Mouse (Mus musculus): ENCODE measurements around the gene Dpyd. TPM values are rescaled to one million over a fixed set of nuclear protein-coding genes. Genes with fewer than 3 reads are reported as not detected.

The Dpyd gene
- polyA plus RNA-seq, 1 experiment from 2014 or later, result 6.4 TPM

DNA sequence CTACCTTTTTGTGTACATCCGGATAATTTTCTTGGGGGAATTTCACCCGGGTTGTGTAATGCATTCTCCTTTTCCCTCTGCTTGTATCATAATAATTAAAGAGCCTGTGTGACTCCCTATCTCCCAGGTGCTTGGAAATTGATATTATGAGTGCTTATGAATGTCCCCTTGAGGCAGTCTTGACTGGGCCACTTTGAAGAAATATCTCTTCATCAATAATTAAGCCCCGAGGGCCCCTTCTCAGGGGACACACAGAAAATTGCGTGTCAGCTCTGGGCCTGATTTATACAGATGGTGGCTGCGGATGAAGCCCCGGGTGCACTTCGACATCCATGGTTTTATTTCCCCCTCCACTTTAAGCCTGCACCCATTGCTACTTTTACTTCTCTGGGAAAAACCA, 8.3 kb downstream of the Dpyd start:
- Histone ChIP-seq H3K36me3 (replicated peaks; ENCODE audit: control insufficient read depth, insufficient read depth, low read depth, low read length) (no peaks in the 10 kb centered on the region), H3K27me3 (ENCODE audit: control insufficient read depth, insufficient read depth, low read length) (no peaks in the 10 kb centered on the region), H3K9ac (replicated peaks; ENCODE audit: low read length) (no peak overlapping the region), H3K9me3 (replicated peaks; ENCODE audit: control insufficient read depth, low read length) (no peaks in the 10 kb centered on the region), H3K4me3 (ENCODE audit: low read depth, low read length) (no peak overlapping the region), H3K27ac (replicated peaks; ENCODE audit: low read depth, low read length) (no peak overlapping the region), H3K4me1 (ENCODE audit: control insufficient read depth, insufficient read depth, low read length) (no peaks in the 10 kb centered on the region), H3K4me2 (ENCODE audit: low read depth, low read length) (no peak overlapping the region)
- 67% methylated on average over 7 of the region's 7 CpGs for WGBS
- no peak for ATAC-seq (replicated peaks; ENCODE audit: insufficient number of reproducible peaks, low FRiP score, low TSS enrichment, low read depth)
- DNase-seq (ENCODE audit: low spot score), result no peak

GRCm38 (mm10) chr3:118590559-118590958, 28.6 kb downstream of the Dpyd start:
- H3K9ac ChIP-seq (replicated peaks; ENCODE audit: low read length), result no peak overlapping the region
- 80% methylated on average over 1 of the region's 1 CpGs for WGBS
- no peaks in the 10 kb centered on the region for H3K36me3 ChIP-seq (replicated peaks; ENCODE audit: control insufficient read depth, insufficient read depth, low read depth, low read length)
- no peak for ATAC-seq (replicated peaks; ENCODE audit: insufficient number of reproducible peaks, low FRiP score, low TSS enrichment, low read depth)
- no peak overlapping the region for H3K4me3 ChIP-seq (ENCODE audit: low read depth, low read length)
- DNase-seq (ENCODE audit: low spot score), result no peak
- H3K4me1 ChIP-seq (ENCODE audit: control insufficient read depth, insufficient read depth, low read length), result no peaks in the 10 kb centered on the region
- H3K27ac ChIP-seq (replicated peaks; ENCODE audit: low read depth, low read length), result no peak overlapping the region
- no peaks in the 10 kb centered on the region for H3K27me3 ChIP-seq (ENCODE audit: control insufficient read depth, insufficient read depth, low read length)
- H3K9me3 ChIP-seq (replicated peaks; ENCODE audit: control insufficient read depth, low read length), result no peaks in the 10 kb centered on the region
- no peak overlapping the region for H3K4me2 ChIP-seq (ENCODE audit: low read depth, low read length)

DNA sequence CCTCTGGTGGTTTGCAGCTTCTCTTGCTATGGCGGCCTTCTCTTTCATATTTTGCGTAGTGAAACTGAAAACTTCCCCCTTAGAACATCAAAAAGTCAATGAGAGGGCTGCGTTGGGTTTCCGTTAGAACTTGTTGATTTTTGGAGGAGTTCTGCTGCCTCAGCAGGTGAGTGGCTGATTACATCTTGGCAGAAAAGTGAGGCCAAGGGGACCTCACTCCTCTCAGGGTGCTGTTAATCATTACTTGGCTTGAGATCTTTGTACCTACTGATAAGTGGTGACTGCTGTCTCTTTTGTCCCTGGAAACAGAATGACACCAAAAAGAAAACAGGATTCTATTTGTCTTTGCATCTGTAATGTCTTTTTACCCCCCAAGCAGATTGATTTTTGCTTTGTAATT, 32.9 kb downstream of the Dpyd start:
- H3K9ac ChIP-seq (replicated peaks; ENCODE audit: low read length), result no peak overlapping the region
- H3K4me3 ChIP-seq (ENCODE audit: low read depth, low read length), result no peak overlapping the region
- no peak overlapping the region for H3K27ac ChIP-seq (replicated peaks; ENCODE audit: low read depth, low read length)
- H3K4me1 ChIP-seq (ENCODE audit: control insufficient read depth, insufficient read depth, low read length), result no peaks in the 10 kb centered on the region
- no peak for DNase-seq (ENCODE audit: low spot score)
- no peaks in the 10 kb centered on the region for H3K27me3 ChIP-seq (ENCODE audit: control insufficient read depth, insufficient read depth, low read length)
- no peak overlapping the region for H3K4me2 ChIP-seq (ENCODE audit: low read depth, low read length)
- ATAC-seq (replicated peaks; ENCODE audit: insufficient number of reproducible peaks, low FRiP score, low TSS enrichment, low read depth), result no peak
- H3K36me3 ChIP-seq (replicated peaks; ENCODE audit: control insufficient read depth, insufficient read depth, low read depth, low read length), result no peaks in the 10 kb centered on the region
- WGBS, result 89% methylated on average over 4 of the region's 4 CpGs
- no peaks in the 10 kb centered on the region for H3K9me3 ChIP-seq (replicated peaks; ENCODE audit: control insufficient read depth, low read length)

GRCm38 (mm10) chr3:118595693-118596092, 33.8 kb downstream of the Dpyd start:
- ATAC-seq (replicated peaks; ENCODE audit: insufficient number of reproducible peaks, low FRiP score, low TSS enrichment, low read depth), result no peak
- DNase-seq (ENCODE audit: low spot score), result no peak
- Histone ChIP-seq H3K9ac (replicated peaks; ENCODE audit: low read length) (no peak overlapping the region), H3K4me2 (ENCODE audit: low read depth, low read length) (no peak overlapping the region), H3K4me3 (ENCODE audit: low read depth, low read length) (no peak overlapping the region), H3K9me3 (replicated peaks; ENCODE audit: control insufficient read depth, low read length) (no peaks in the 10 kb centered on the region), H3K4me1 (ENCODE audit: control insufficient read depth, insufficient read depth, low read length) (no peaks in the 10 kb centered on the region), H3K36me3 (replicated peaks; ENCODE audit: control insufficient read depth, insufficient read depth, low read depth, low read length) (no peaks in the 10 kb centered on the region), H3K27ac (replicated peaks; ENCODE audit: low read depth, low read length) (no peak overlapping the region), H3K27me3 (ENCODE audit: control insufficient read depth, insufficient read depth, low read length) (no peaks in the 10 kb centered on the region)
- 78% methylated on average over 2 of the region's 2 CpGs for WGBS

GRCm38 (mm10) chr3:118601689-118602640, 40.0 kb downstream of the Dpyd start:
- DNase-seq (ENCODE audit: low spot score), result no peak
- H3K4me2 ChIP-seq (ENCODE audit: low read depth, low read length), result no peak overlapping the region

GRCm38 (mm10) chr3:118608708-118609107, 46.8 kb downstream of the Dpyd start:
- no peak overlapping the region for H3K4me3 ChIP-seq (ENCODE audit: low read depth, low read length)
- ATAC-seq (replicated peaks; ENCODE audit: insufficient number of reproducible peaks, low FRiP score, low TSS enrichment, low read depth) (no peak), DNase-seq (ENCODE audit: low spot score) (no peak)
- no peaks in the 10 kb centered on the region for H3K4me1 ChIP-seq (ENCODE audit: control insufficient read depth, insufficient read depth, low read length)
- 73% methylated on average over 4 of the region's 4 CpGs for WGBS
- no peak overlapping the region for H3K9ac ChIP-seq (replicated peaks; ENCODE audit: low read length)
- no peak overlapping the region for H3K4me2 ChIP-seq (ENCODE audit: low read depth, low read length)
- H3K27me3 ChIP-seq (ENCODE audit: control insufficient read depth, insufficient read depth, low read length), result no peaks in the 10 kb centered on the region
- no peaks in the 10 kb centered on the region for H3K36me3 ChIP-seq (replicated peaks; ENCODE audit: control insufficient read depth, insufficient read depth, low read depth, low read length)
- no peaks in the 10 kb centered on the region for H3K9me3 ChIP-seq (replicated peaks; ENCODE audit: control insufficient read depth, low read length)
- no peak overlapping the region for H3K27ac ChIP-seq (replicated peaks; ENCODE audit: low read depth, low read length)

More at GRCm38 (mm10) chr3:118601689-118602640, 40.0 kb downstream of the Dpyd start:
- Histone ChIP-seq H3K36me3 (replicated peaks; ENCODE audit: control insufficient read depth, insufficient read depth, low read depth, low read length) (no peaks in the 10 kb centered on the region), H3K9me3 (replicated peaks; ENCODE audit: control insufficient read depth, low read length) (no peaks in the 10 kb centered on the region), H3K4me3 (ENCODE audit: low read depth, low read length) (no peak overlapping the region), H3K9ac (replicated peaks; ENCODE audit: low read length) (no peak overlapping the region), H3K27me3 (ENCODE audit: control insufficient read depth, insufficient read depth, low read length) (no peaks in the 10 kb centered on the region), H3K27ac (replicated peaks; ENCODE audit: low read depth, low read length) (no peak overlapping the region), H3K4me1 (ENCODE audit: control insufficient read depth, insufficient read depth, low read length) (no peaks in the 10 kb centered on the region)
- 91% methylated on average over 7 of the region's 7 CpGs for WGBS
- ATAC-seq (replicated peaks; ENCODE audit: insufficient number of reproducible peaks, low FRiP score, low TSS enrichment, low read depth), result no peak

- no peak overlapping the region for H3K27ac ChIP-seq (replicated peaks; ENCODE audit: low read depth, low read length)
Measured at GRCm38 (mm10) chr3:118626455-118627375, 64.8 kb downstream of the Dpyd start.

More at GRCm38 (mm10) chr3:118626455-118627375, 64.8 kb downstream of the Dpyd start:
- H3K4me3 ChIP-seq (ENCODE audit: low read depth, low read length), result no peak overlapping the region
- H3K4me2 ChIP-seq (ENCODE audit: low read depth, low read length), result no peak overlapping the region
- peak; percentile 73; the same call in 1 of the 2 replicates for ATAC-seq (replicated peaks; ENCODE audit: insufficient number of reproducible peaks, low FRiP score, low TSS enrichment, low read depth)
- no peaks in the 10 kb centered on the region for H3K27me3 ChIP-seq (ENCODE audit: control insufficient read depth, insufficient read depth, low read length)
- H3K4me1 ChIP-seq (ENCODE audit: control insufficient read depth, insufficient read depth, low read length), result no peaks in the 10 kb centered on the region
- WGBS, result 32% methylated on average over 9 of the region's 9 CpGs
- H3K9me3 ChIP-seq (replicated peaks; ENCODE audit: control insufficient read depth, low read length), result no peaks in the 10 kb centered on the region
- no peak overlapping the region for H3K9ac ChIP-seq (replicated peaks; ENCODE audit: low read length)
- H3K36me3 ChIP-seq (replicated peaks; ENCODE audit: control insufficient read depth, insufficient read depth, low read depth, low read length), result no peaks in the 10 kb centered on the region
- DNase-seq (ENCODE audit: low spot score), result peak; percentile 26

Data from embryonic facial prominence, embryonic 11.5 days (tissue).